Mouse (Mus musculus) E14TG2a.4 (cell line): ENCODE data around the gene Alb.

Experiments
- CTCF ChIP-seq: conservative IDR thresholded peaks from 2 replicates; pipeline ENCODE4 v1.5.1; 2014; ENCODE audit warnings: low read length
- NANOG ChIP-seq: IDR thresholded peaks from 2 replicates; pipeline ENCODE4 v1.6.1; 2014; ENCODE audit warnings: borderline replicate concordance, low read length, mixed read lengths

- TF ChIP-seq CTCF (no peak), NANOG (no peak)
Measured at GRCm38 (mm10) chr5:90509828-90510592, 49.3 kb downstream of the Alb start.
